Mouse (Mus musculus) layer of hippocampus, postnatal 36 days (tissue): Measurements from ENCODE around the gene Lpin1. TPM values are rescaled to one million over a fixed set of nuclear protein-coding genes. Genes with fewer than 3 reads are reported as not detected.

Experiments used
- DNase-seq, 2 experiments: peaks; one replicate each; pipeline ENCODE4 v3.0.0; 2022
- total RNA-seq, 2 experiments: library from RNA; stranded (reverse); gene quantifications; 2 replicates each; pipeline ENCODE4 v1.2.3; 2021

Gene Lpin1
- 10 to 100 TPM; 25.1 to 26.3 TPM for total RNA-seq

DNA sequence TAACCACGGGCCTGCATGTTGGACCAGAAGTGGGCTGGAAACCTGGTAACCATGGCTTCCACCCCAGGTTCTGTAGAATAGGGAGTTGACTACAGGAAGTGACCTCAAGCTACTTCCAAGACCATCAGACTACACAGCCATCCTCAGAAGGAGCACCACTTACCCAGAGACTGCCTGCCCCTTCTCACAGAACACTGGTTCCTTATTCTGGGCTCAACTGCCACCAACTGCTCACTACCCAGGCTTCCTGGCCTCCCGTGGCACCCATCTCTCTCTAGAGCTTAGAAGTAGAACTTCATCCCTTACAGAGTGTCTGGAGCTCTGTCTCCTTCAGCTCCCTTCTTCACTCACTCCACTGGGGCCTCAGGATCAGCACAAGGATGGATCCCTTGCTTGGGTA lies at the start of gene Lpin1:
Lpin1 (minus strand) TSS at position 31 of the 400 bp plus-strand sequence.
- no peak for DNase-seq

DNA sequence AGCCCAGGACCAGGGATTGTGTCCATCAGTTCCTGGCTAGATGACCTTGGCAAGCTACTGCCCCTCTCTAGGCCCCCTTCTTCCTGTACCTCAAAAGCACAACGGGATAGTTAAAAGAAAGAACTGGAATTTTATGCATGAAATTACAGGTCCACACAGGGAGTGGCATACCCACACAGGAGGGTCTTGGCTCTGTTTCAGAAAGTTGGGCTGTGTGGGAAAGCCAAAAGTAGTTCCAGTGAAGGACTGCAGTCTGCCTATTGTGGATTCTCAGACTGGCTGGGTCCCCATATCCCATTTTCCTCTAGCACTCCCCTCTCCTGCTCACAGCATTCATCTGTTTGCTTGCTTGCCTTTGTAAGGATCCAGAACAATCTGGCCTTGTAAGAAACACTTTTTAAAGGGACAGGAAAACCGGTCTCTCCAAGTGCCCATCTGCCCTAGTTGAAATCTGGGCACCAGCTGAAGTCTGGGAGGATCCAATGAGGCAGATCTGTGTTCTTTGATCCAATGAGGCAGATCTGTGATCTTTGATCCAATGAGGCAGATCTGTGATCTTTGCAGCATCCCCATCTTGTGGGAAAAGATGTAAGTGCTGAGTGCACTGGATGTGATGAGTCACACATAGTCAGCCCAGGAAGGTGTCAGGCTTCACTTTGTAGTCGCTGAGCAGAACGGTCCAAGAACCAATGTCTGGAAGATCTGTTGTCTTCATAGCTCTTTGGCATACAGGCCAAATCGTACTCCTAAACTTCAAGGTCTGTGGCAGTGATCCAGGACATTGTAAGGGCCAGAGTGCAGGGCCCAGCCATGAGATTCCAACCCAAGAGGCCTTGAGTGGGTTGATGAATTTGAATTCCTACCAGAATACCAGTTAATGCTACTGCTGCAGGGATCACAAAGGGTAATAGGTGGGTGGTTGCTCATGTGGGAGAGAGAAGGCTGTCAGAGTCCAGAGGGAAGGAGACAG lies 46.4 kb upstream of the Lpin1 start:
- peak; percentile 38 to 42 for DNase-seq

DNA sequence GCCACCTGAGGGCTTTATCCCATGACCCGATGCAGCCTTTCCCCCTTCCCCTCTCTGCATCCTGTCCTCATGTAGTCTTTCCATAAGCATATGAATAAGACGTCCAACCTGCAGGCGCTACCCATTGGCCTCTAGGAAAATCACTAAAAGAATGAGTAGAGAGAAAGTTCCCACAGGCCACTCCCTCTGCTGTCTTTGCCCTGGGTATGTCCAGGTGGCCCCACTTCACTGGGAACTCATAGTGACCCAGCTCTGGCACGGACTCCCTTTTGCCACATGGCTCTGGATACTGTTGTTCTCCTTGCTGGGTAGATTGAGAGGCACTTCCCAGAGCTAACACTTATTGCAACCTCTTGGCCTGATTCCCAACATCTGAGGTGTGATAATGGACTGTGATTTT lies 44.8 kb upstream of the Lpin1 start:
- no peak for DNase-seq

- DNase-seq = peak; percentile 68 to 76
Observed at GRCm38 (mm10) chr12:16653332-16654093, 42.7 kb upstream of the Lpin1 start, which contains the start of gene Ntsr2. Ntsr2 (plus strand) TSS chr12:16653382.

DNA sequence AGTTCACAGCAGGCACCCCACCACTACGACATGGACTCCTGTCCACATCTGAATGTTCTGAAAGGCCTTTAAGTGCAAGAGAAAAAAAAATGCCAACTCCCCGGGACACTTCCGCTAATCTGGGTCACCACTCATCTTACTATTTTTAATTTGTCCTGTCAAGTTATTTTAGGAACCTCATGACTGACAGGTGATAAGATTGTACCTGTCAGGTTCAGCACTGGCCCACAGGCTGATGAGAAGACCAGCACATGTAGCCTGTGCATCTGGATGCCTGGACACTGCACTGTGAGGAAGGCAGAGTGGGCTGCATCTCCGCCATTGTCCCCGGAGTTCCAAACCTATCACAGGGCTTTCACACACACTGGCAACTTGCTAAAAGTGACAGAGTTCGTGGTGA lies 39.1 kb upstream of the Lpin1 start:
- DNase-seq = no peak

GRCm38 (mm10) chr12:16648273-16648672 lies 37.5 kb upstream of the Lpin1 start:
- no peak for DNase-seq

DNA sequence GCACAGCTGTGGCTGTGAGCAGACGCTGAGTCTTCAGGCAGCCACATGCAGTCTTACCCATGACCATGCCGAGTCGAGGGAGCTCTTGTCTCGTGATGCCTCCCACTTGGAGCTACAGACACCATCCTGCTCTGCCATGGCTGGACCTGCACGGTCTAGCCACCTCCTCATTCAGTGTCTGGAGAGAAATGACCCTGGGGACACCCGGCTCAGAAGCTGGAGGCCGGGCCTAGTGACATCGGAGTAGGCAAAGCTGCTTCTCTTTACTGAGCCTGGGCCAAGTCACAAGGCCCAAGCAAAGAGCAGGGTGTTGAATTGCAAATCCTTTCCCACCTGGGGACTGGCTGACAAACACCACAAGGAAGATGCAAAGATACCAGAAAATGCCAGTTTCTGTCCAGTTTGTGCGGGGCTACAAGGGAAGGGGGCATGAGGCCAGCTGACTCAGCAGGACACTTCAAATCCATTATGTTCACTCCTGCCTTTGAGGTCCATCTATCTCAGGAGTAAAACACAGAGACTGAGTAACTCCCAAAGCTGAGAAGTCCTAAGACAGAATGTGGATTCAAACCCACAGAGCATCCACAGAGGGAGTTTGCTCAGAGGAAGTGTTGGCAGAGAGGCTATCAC lies 36.1 kb upstream of the Lpin1 start:
- DNase-seq = no peak

DNA sequence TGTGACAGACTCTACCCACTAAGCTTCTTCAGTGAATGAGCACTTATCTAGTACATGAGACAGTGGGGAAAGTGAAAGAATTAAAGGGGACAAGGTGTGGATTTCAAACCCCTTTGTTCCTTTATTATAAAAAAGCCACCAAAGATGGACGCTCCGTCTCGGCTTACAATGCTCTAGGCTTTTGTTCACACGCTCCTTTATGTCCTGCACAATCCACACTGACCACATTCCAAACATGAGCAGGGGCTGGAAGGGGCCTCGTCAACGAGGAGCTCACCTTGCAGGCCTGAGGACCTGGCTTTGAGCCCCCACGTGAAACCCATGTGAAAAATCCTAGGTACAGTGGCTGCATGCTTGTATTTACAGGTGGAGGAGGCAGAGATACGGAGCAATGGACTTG lies 33.9 kb upstream of the Lpin1 start:
- no peak for DNase-seq

GRCm38 (mm10) chr12:16643508-16644345 lies 33.0 kb upstream of the Lpin1 start:
- DNase-seq = peak; percentile 50 to 59

GRCm38 (mm10) chr12:16642000-16642399 lies 31.2 kb upstream of the Lpin1 start:
- DNase-seq = no peak

DNA sequence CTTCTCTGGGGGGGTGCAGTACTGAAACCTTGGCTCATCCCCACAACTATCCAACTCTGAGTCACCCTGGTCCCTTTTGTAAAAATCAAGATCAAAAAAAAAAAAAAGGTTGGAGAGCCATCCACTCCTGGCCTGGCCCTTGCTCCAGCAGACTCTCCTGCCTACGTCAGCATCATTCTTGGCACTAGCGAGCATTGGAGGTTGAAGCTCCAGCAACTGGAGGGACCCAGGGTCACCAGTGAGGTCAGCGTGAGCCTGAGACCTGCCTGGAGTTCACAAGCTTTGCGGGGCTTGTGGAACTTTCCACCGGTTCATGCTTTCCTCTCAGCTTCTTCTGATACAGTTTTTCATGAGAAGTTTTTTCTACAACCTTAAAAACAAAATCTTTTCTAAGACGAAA lies 29.3 kb upstream of the Lpin1 start:
- no peak for DNase-seq

- no peak for DNase-seq
Observed at GRCm38 (mm10) chr12:16639078-16639771, 28.5 kb upstream of the Lpin1 start.

- DNase-seq = no peak
Observed at GRCm38 (mm10) chr12:16635816-16636215, 25.1 kb upstream of the Lpin1 start.

DNA sequence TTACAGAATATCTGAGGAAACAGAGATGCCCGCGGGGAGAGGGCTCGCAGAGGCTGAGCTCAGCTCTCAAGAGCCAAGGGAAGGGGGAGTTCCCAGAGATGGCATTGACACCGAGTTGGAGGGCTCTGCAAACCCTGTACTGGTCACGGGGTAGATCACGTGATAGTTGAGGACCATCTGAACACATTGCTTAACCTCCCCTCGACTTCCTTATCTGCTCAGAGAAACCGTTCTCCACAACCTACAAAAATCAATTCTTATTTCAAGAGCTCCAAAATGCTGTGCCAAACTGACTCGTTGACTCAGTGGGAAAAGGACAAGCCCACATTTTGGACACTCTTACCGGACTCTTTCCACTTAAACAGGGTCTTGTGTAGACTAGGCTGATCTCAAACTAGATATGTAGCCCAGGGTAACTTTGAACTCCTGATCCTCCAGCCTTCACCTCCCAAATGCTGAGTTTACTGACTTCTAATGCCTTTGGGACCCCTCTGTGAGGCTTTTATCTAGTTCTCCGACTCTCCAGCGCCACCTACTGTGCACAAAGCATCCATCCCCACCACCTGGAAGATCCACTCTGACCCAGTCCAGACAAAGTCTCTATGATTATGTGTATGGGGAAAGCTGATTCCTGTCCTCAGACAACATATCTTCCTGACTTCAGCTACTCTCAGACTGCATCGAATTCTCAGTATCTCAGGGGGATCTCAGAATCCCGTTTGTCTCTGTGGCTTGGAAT lies 23.5 kb upstream of the Lpin1 start:
- DNase-seq = peak; percentile 45

DNA sequence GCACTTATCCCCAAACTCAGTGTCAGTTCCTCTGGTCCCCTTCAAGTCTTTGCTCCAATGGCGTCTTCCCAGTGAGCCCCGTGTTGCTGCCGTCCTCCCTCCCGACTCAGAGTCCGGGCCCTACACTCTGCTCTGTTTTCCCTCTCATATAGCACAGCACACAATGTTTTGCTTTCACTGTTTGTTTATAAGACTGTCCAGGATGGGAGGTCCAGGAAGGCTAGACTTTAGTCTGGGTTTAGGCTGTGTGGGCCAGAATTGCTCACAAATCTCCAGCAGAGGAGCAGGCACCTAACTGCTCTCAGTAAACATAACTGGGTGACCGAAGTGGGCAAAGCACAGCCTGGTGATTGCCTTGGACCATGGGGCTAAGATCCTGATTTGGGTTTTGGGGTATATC lies 22.5 kb upstream of the Lpin1 start:
- no peak for DNase-seq

DNA sequence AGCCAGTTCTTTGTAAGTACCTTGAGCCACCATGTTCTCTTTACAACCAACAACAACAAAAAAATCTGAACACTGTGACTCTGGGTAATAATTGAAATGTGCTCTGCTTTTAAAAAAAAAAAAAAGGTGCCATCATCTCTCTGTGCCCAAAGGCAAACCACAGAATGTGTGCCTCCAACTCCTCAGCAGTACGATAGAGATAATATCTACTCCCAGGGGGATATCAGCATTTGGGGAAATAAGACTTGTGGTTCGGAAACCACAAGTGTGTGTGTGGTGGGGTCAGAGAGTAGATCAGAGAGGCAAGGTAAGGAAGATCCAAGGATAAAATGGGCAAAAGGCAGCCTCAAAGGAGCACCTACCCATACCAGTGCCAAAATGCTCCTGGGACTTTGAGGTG lies 20.7 kb upstream of the Lpin1 start:
- no peak for DNase-seq

GRCm38 (mm10) chr12:16630866-16631185 lies 20.1 kb upstream of the Lpin1 start:
- DNase-seq = no peak

- DNase-seq = no peak
Observed at GRCm38 (mm10) chr12:16630152-16630865, 19.5 kb upstream of the Lpin1 start.

GRCm38 (mm10) chr12:16620230-16620629 lies 9.5 kb upstream of the Lpin1 start:
- no peak for DNase-seq

DNA sequence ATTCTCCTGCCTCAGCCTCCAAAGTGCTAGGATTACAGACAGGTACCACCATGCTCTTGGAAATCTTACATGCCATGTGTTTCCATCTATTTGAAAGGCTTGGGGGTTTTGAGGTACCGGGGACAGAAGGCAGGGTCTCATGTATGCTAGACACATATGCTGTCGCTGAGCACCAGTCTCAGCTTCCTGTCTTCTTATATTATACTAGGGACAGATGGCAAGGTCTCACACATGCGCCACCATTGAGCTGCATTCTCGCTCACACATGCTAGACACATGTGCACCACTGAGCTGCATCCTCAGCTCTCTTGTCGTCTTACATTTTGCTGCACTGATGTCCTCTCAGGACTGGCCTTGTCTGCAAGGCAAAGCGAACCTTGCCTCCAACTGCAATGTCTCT lies 8.7 kb upstream of the Lpin1 start:
- DNase-seq = no peak
